Mouse (Mus musculus) small intestine, adult 2 months (tissue): ENCODE results near the gene Mgat3.

ENCODE experiments used
- CTCF ChIP-seq: fragments of 200-500 bp; IDR thresholded peaks from 2 replicates; pipeline ENCODE4 v1.5.1; 2012; ENCODE audit warnings: low read depth, mild to moderate bottlenecking, control low read depth, inconsistent platforms, low read length, moderate library complexity, mixed read lengths; ENCODE audit not compliant: insufficient replicate concordance, insufficient read length; ENCODE audit errors: extremely low read depth
- POLR2A ChIP-seq: fragments of 200-500 bp; IDR thresholded peaks from 2 replicates; pipeline ENCODE4 v1.6.1; 2012; ENCODE audit warnings: low read depth, mild to moderate bottlenecking, control low read depth, inconsistent platforms, low read length, moderate library complexity

- TF ChIP-seq CTCF (no peak), POLR2A (no peak)
These were observed 74.6 kb downstream of the Mgat3 start for GRCm38 (mm10) chr15:80248135-80248534.
